Mouse (Mus musculus): ENCODE measurements around the gene Ttc7. TPM values are rescaled to one million over a fixed set of nuclear protein-coding genes. Genes with fewer than 3 reads are reported as not detected.

Gene Ttc7
- polyA plus RNA-seq, 1 experiment from 2014 or later = 2.1 TPM

GRCm38 (mm10) chr17:87315021-87315531, 32.4 kb downstream of the Ttc7 start:
- Histone ChIP-seq H3K4me2 (ENCODE audit: low read depth) (no peak overlapping the region), H3K4me3 (ENCODE audit: low read depth, low read length) (no peak overlapping the region), H3K27me3 (ENCODE audit: control insufficient read depth, insufficient read depth, low read length) (no peaks in the 10 kb centered on the region), H3K36me3 (ENCODE audit: control insufficient read depth, insufficient read depth, low read length) (no peaks in the 10 kb centered on the region), H3K27ac (ENCODE audit: low read depth, low read length) (no peak overlapping the region), H3K9ac (ENCODE audit: low read length) (no peak overlapping the region), H3K9me3 (ENCODE audit: control insufficient read depth, low read length) (no peaks in the 10 kb centered on the region), H3K4me1 (ENCODE audit: control insufficient read depth, insufficient read depth, low read length) (no peaks in the 10 kb centered on the region)
- ATAC-seq (ENCODE audit: insufficient read depth, low FRiP score, low TSS enrichment) (peak; percentile 39; the same call in 1 of the 2 replicates), DNase-seq (ENCODE audit: low spot score) (peak; percentile 87)
- WGBS = 14% methylated on average over 9 of the region's 9 CpGs

DNA sequence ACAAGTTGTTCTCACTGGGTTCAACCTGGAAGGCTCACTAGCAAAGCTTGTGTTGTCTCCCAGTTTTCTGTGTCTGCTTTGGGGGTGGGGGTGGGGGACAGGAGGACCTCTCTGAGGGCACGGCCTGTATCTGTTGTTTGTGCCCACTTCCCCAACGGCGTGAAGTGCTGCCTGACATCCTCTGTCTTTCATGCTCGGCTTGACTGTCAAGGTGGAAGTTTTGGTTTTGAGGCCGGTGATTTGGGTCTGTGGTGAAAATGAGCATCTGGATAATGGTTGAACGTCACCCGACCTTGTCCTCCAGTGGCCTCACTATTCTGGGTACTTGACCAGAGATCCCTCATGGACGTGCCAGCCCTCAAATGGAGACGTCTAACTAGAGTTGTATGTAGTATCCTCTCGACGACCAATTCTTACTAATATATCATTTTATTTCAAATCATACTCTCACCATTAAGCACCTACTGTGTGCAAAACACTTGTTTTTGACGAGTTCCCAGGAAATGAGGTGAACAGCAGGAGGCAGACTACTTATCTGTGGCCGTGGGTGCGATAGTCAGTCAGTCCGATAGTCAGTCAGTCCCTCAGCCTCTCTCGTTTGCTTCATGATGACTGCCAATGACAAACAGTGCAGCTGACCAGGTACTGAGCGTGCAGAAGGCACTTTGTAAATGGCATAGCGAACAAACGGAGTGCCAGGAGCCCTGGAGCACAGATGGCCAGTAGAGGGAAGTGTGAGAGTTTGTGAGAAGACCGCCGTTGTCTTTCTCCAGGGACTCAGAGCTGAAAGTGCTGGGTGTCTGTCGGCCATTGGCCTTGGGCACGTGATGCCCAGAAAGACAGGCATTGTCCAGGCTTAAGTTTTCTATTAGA, 33.4 kb downstream of the Ttc7 start:
- no peak overlapping the region for H3K9ac ChIP-seq (ENCODE audit: low read length)
- H3K9me3 ChIP-seq (ENCODE audit: control insufficient read depth, low read length) = no peaks in the 10 kb centered on the region
- no peaks in the 10 kb centered on the region for H3K36me3 ChIP-seq (ENCODE audit: control insufficient read depth, insufficient read depth, low read length)
- DNase-seq (ENCODE audit: low spot score) (no peak), ATAC-seq (ENCODE audit: insufficient read depth, low FRiP score, low TSS enrichment) (no peak)
- H3K4me2 ChIP-seq (ENCODE audit: low read depth) = no peak overlapping the region
- no peaks in the 10 kb centered on the region for H3K4me1 ChIP-seq (ENCODE audit: control insufficient read depth, insufficient read depth, low read length)
- H3K27ac ChIP-seq (ENCODE audit: low read depth, low read length) = no peak overlapping the region
- H3K4me3 ChIP-seq (ENCODE audit: low read depth, low read length) = no peak overlapping the region
- no peaks in the 10 kb centered on the region for H3K27me3 ChIP-seq (ENCODE audit: control insufficient read depth, insufficient read depth, low read length)
- 87% methylated on average over 23 of the region's 23 CpGs for WGBS

- Histone ChIP-seq H3K4me1 (ENCODE audit: control insufficient read depth, insufficient read depth, low read length) (no peaks in the 10 kb centered on the region), H3K36me3 (ENCODE audit: control insufficient read depth, insufficient read depth, low read length) (no peaks in the 10 kb centered on the region), H3K4me3 (ENCODE audit: low read depth, low read length) (no peak overlapping the region), H3K27ac (ENCODE audit: low read depth, low read length) (no peak overlapping the region), H3K4me2 (ENCODE audit: low read depth) (no peak overlapping the region), H3K9me3 (ENCODE audit: control insufficient read depth, low read length) (peaks cover 3% of the 10 kb centered on the region; the same call in 1 of the 2 replicates), H3K27me3 (ENCODE audit: control insufficient read depth, insufficient read depth, low read length) (no peaks in the 10 kb centered on the region), H3K9ac (ENCODE audit: low read length) (no peak overlapping the region)
- DNase-seq (ENCODE audit: low spot score) = no peak
- 44% methylated on average over 6 of the region's 6 CpGs for WGBS
- no peak for ATAC-seq (ENCODE audit: insufficient read depth, low FRiP score, low TSS enrichment)
Observed at GRCm38 (mm10) chr17:87317271-87317670, 34.6 kb downstream of the Ttc7 start.

- 67% methylated on average over 9 of the region's 9 CpGs for WGBS
- H3K9me3 ChIP-seq (ENCODE audit: control insufficient read depth, low read length) = peaks cover 3% of the 10 kb centered on the region; the same call in 1 of the 2 replicates
- no peak overlapping the region for H3K4me3 ChIP-seq (ENCODE audit: low read depth, low read length)
- no peaks in the 10 kb centered on the region for H3K4me1 ChIP-seq (ENCODE audit: control insufficient read depth, insufficient read depth, low read length)
- H3K27ac ChIP-seq (ENCODE audit: low read depth, low read length) = no peak overlapping the region
- no peak overlapping the region for H3K4me2 ChIP-seq (ENCODE audit: low read depth)
- no peaks in the 10 kb centered on the region for H3K36me3 ChIP-seq (ENCODE audit: control insufficient read depth, insufficient read depth, low read length)
- DNase-seq (ENCODE audit: low spot score) (no peak), ATAC-seq (ENCODE audit: insufficient read depth, low FRiP score, low TSS enrichment) (no peak)
- H3K9ac ChIP-seq (ENCODE audit: low read length) = no peak overlapping the region
- no peaks in the 10 kb centered on the region for H3K27me3 ChIP-seq (ENCODE audit: control insufficient read depth, insufficient read depth, low read length)
Observed at GRCm38 (mm10) chr17:87317947-87318346, 35.3 kb downstream of the Ttc7 start.

GRCm38 (mm10) chr17:87321673-87322072, 39.0 kb downstream of the Ttc7 start:
- DNase-seq (ENCODE audit: low spot score) (no peak), ATAC-seq (ENCODE audit: insufficient read depth, low FRiP score, low TSS enrichment) (no peak)
- Histone ChIP-seq H3K4me1 (ENCODE audit: control insufficient read depth, insufficient read depth, low read length) (peaks cover 2% of the 10 kb centered on the region), H3K27me3 (ENCODE audit: control insufficient read depth, insufficient read depth, low read length) (no peaks in the 10 kb centered on the region), H3K4me3 (ENCODE audit: low read depth, low read length) (no peak overlapping the region), H3K36me3 (ENCODE audit: control insufficient read depth, insufficient read depth, low read length) (no peaks in the 10 kb centered on the region), H3K4me2 (ENCODE audit: low read depth) (no peak overlapping the region), H3K27ac (ENCODE audit: low read depth, low read length) (no peak overlapping the region), H3K9ac (ENCODE audit: low read length) (no peak overlapping the region), H3K9me3 (ENCODE audit: control insufficient read depth, low read length) (peaks cover 3% of the 10 kb centered on the region; the same call in 1 of the 2 replicates)
- 78% methylated on average over 1 of the region's 1 CpGs for WGBS

DNA sequence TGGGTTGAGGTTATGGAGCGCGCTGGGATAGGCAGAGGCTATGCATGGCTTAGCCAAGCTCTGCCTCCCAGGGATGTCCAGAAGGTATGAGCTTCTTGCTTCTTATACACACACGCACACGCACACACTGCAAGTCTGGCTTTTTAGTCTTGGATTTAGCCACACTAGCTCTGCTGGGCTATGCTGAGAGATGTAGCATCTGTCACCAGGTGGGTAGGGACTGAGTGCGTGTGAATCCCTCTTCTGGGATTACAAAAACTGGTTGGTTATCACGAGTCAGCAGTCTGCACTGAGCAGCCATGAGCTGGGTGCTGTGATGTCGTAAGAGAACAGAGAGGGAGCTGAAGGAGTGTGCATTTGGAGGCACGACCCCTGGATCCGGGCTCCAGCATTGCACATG, 40.5 kb downstream of the Ttc7 start:
- ATAC-seq (ENCODE audit: insufficient read depth, low FRiP score, low TSS enrichment) (no peak), DNase-seq (ENCODE audit: low spot score) (no peak)
- 88% methylated on average over 9 of the region's 9 CpGs for WGBS
- H3K27ac ChIP-seq (ENCODE audit: low read depth, low read length) = no peak overlapping the region
- no peak overlapping the region for H3K4me3 ChIP-seq (ENCODE audit: low read depth, low read length)
- no peak overlapping the region for H3K4me2 ChIP-seq (ENCODE audit: low read depth)
- H3K9me3 ChIP-seq (ENCODE audit: control insufficient read depth, low read length) = peaks cover 3% of the 10 kb centered on the region; the same call in 1 of the 2 replicates
- H3K9ac ChIP-seq (ENCODE audit: low read length) = no peak overlapping the region
- H3K27me3 ChIP-seq (ENCODE audit: control insufficient read depth, insufficient read depth, low read length) = no peaks in the 10 kb centered on the region
- H3K36me3 ChIP-seq (ENCODE audit: control insufficient read depth, insufficient read depth, low read length) = no peaks in the 10 kb centered on the region
- H3K4me1 ChIP-seq (ENCODE audit: control insufficient read depth, insufficient read depth, low read length) = peaks cover 8% of the 10 kb centered on the region

- DNase-seq (ENCODE audit: low spot score) (no peak), ATAC-seq (ENCODE audit: insufficient read depth, low FRiP score, low TSS enrichment) (no peak)
- peaks cover 13% of the 10 kb centered on the region for H3K4me1 ChIP-seq (ENCODE audit: control insufficient read depth, insufficient read depth, low read length)
- H3K27ac ChIP-seq (ENCODE audit: low read depth, low read length) = no peak overlapping the region
- 79% methylated on average over 11 of the region's 15 CpGs for WGBS
- H3K27me3 ChIP-seq (ENCODE audit: control insufficient read depth, insufficient read depth, low read length) = no peaks in the 10 kb centered on the region
- H3K9me3 ChIP-seq (ENCODE audit: control insufficient read depth, low read length) = peaks cover 3% of the 10 kb centered on the region; the same call in 1 of the 2 replicates
- H3K36me3 ChIP-seq (ENCODE audit: control insufficient read depth, insufficient read depth, low read length) = no peaks in the 10 kb centered on the region
- H3K4me3 ChIP-seq (ENCODE audit: low read depth, low read length) = no peak overlapping the region
- H3K4me2 ChIP-seq (ENCODE audit: low read depth) = no peak overlapping the region
- H3K9ac ChIP-seq (ENCODE audit: low read length) = no peak overlapping the region
Observed at GRCm38 (mm10) chr17:87325501-87325900, 42.8 kb downstream of the Ttc7 start.

DNA sequence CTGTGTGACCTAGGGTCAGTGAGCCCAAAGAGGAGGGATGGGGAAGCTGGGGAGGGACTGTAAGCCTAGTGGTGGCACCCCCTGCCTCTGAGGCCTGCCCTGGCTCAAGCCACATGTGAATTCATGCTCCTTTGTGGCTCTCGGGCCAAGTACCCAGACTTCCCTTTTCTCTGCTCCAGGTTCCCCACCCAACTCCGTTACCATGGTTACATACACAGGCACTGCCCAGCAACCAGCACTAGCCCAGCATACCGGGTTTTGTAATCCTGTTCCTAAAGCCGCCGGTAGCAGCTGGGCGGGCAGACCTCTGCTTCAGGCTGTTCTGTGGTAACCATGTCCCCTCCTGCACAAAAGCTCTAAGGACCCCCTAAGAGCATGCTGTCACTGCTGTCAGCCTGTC, 44.3 kb downstream of the Ttc7 start:
- Histone ChIP-seq H3K4me1 (ENCODE audit: control insufficient read depth, insufficient read depth, low read length) (peaks cover 28% of the 10 kb centered on the region), H3K27me3 (ENCODE audit: control insufficient read depth, insufficient read depth, low read length) (no peaks in the 10 kb centered on the region), H3K9ac (ENCODE audit: low read length) (no peak overlapping the region), H3K27ac (ENCODE audit: low read depth, low read length) (no peak overlapping the region), H3K36me3 (ENCODE audit: control insufficient read depth, insufficient read depth, low read length) (no peaks in the 10 kb centered on the region), H3K4me3 (ENCODE audit: low read depth, low read length) (no peak overlapping the region), H3K4me2 (ENCODE audit: low read depth) (no peak overlapping the region), H3K9me3 (ENCODE audit: control insufficient read depth, low read length) (peaks cover 1% of the 10 kb centered on the region; the same call in 1 of the 2 replicates)
- ATAC-seq (ENCODE audit: insufficient read depth, low FRiP score, low TSS enrichment) (peak; percentile 65), DNase-seq (ENCODE audit: low spot score) (peak; percentile 65)
- WGBS = 30% methylated on average over 6 of the region's 6 CpGs

DNA sequence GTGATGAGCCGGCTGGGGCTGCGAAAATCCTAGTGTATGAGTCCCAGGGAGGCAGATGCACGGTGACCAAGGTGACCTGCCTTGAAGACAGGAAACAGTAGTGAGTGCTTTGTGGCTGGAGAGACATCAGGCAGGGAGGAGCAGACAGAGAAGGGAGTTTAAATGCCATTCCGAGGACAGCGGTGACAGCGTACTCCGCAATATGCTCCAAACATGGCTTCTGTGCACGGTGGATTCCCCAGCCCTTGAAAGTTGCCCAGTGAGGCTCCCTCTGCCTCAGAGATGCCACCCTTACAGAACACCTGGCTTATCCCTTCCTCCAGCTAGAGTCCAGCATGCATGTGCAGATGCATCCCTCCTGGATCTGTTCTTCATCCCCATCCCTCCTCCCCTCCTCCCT, 45.0 kb downstream of the Ttc7 start:
- H3K27me3 ChIP-seq (ENCODE audit: control insufficient read depth, insufficient read depth, low read length) = no peaks in the 10 kb centered on the region

More for the DNA sequence above, 45.0 kb downstream of the Ttc7 start:
- Histone ChIP-seq H3K4me1 (ENCODE audit: control insufficient read depth, insufficient read depth, low read length) (peaks cover 33% of the 10 kb centered on the region), H3K4me3 (ENCODE audit: low read depth, low read length) (no peak overlapping the region), H3K9ac (ENCODE audit: low read length) (no peak overlapping the region), H3K36me3 (ENCODE audit: control insufficient read depth, insufficient read depth, low read length) (no peaks in the 10 kb centered on the region), H3K9me3 (ENCODE audit: control insufficient read depth, low read length) (no peaks in the 10 kb centered on the region), H3K27ac (ENCODE audit: low read depth, low read length) (no peak overlapping the region), H3K4me2 (ENCODE audit: low read depth) (no peak overlapping the region)
- DNase-seq (ENCODE audit: low spot score) (no peak), ATAC-seq (ENCODE audit: insufficient read depth, low FRiP score, low TSS enrichment) (no peak)
- 78% methylated on average over 8 of the region's 8 CpGs for WGBS
